Mouse (Mus musculus) limb, embryonic 12.5 days (tissue): Measurements from ENCODE around the gene Pdgfc. TPM values are rescaled to one million over a fixed set of nuclear protein-coding genes. Genes with fewer than 3 reads are reported as not detected.
A peak's percentile ranks its signal among the peaks of the same experiment; 100 is the strongest.

Source experiments
- ATAC-seq: fragments of 200-750 bp; cut with Nextera tagmentation; 2 replicates; pipeline ENCODE4 v1.8.0; 2017; ENCODE audit warnings: low read depth, moderate TSS enrichment; ENCODE audit not compliant: insufficient number of reproducible peaks, insufficient read depth, low FRiP score, low TSS enrichment
- H3K27ac ChIP-seq: fragments of 300-500 bp; sonication (generic); 2 replicates; pipeline ENCODE4 v1.5.1; 2016; ENCODE audit warnings: mild to moderate bottlenecking, moderate library complexity
- H3K27me3 ChIP-seq: fragments of 300-500 bp; sonication (generic); 2 replicates; pipeline ENCODE4 v1.6.1; 2016; ENCODE audit warnings: mild to moderate bottlenecking, moderate library complexity
- H3K36me3 ChIP-seq: fragments of 300-500 bp; sonication (generic); 2 replicates; pipeline ENCODE4 v1.6.1; 2016; ENCODE audit warnings: mild to moderate bottlenecking, moderate library complexity
- H3K4me1 ChIP-seq: fragments of 300-500 bp; sonication (generic); replicated peaks from 2 replicates; pipeline ENCODE4 v1.6.1; 2016
- H3K4me2 ChIP-seq: fragments of 300-500 bp; sonication (generic); 2 replicates; pipeline ENCODE4 v1.6.1; 2016; ENCODE audit warnings: mild to moderate bottlenecking, moderate library complexity
- H3K4me3 ChIP-seq: fragments of 300-500 bp; sonication (generic); replicated peaks from 2 replicates; pipeline ENCODE4 v1.5.1; 2016; ENCODE audit warnings: mild to moderate bottlenecking
- H3K9ac ChIP-seq: fragments of 300-500 bp; sonication (generic); replicated peaks from 2 replicates; pipeline ENCODE4 v1.6.1; 2016; ENCODE audit warnings: mild to moderate bottlenecking, moderate library complexity
- H3K9me3 ChIP-seq: fragments of 300-500 bp; sonication (generic); 2 replicates; pipeline ENCODE4 v1.6.1; 2016; ENCODE audit warnings: mild to moderate bottlenecking, moderate library complexity
- WGBS: fragments of 180-500 bp; shearing (Covaris S2); methylation state at CpG from one replicate; pipeline ENCODE4 v1.1.7; 2016; 5-methylcytosine and 5-hydroxymethylcytosine counted together
- polyA plus RNA-seq: library from polyadenylated mRNA; unstranded; fragments of >200 nt; fragmentation: Nextera tagmentation; extraction: Ambion mirVana; gene quantifications from 2 replicates; pipeline ENCODE4 v1.2.1, GENCODE M21; 2016

Pdgfc gene
- polyA plus RNA-seq, 1 experiment from 2014 or later, result 59.2 TPM

DNA sequence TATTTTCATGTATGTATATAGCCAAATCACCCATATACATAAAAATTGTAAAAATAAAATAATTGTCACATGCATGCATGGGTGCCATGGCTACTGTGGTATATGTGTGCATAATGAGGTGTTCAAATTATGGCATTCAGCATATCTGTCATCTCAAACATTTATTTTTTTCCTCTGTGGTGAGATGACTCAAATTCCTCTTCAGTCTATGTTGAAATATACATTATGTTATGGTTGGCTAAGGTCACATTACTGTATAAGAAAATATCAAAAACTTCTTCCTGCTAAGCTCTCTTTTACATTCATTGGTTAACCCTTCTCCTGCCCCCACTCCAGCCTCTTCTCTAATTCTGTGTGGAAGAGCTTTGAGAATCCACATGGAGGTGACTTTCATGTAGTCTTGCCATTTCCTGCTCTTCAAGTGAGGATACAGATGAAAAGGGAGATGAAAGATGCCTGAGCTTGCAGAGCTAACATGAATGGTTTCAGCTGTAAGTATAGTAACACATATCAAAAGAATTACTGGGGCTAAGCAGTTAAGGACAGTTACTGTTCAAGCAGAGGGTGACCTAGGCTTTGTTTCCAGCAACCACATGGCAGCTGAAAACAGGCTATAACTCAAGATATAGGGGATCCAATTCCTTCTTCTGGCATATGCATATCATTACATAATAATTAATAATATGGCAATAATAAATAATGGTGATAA lies 124.4 kb downstream of the Pdgfc start:
- Histone ChIP-seq H3K9ac (no peak overlapping the region), H3K4me2 (no peak overlapping the region), H3K27me3 (no peaks in the 10 kb centered on the region), H3K36me3 (no peaks in the 10 kb centered on the region), H3K27ac (no peak overlapping the region), H3K9me3 (no peaks in the 10 kb centered on the region), H3K4me1 (no peaks in the 10 kb centered on the region), H3K4me3 (no peak overlapping the region)
- no peak for ATAC-seq

DNA sequence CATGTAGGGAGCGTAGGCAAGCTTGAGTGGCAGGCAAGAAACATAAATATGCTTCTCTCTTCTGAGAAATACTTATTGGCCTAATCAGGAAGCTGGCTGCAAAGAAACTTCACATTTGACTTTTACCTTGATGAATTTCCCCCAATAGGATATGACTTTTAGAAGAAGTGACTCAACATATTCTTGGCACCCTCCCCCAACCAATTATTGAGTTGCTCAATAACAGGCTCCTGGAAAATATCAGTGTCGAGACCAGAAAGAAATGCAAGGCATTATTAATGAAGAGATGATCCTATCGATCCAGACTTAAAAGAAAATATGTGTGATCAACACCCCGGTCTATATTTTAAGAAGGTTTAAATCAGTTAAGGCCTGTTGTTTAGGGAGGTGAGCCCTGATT lies 125.9 kb downstream of the Pdgfc start:
- Histone ChIP-seq H3K4me3 (no peak overlapping the region), H3K27me3 (no peaks in the 10 kb centered on the region), H3K9me3 (no peaks in the 10 kb centered on the region), H3K4me1 (no peaks in the 10 kb centered on the region), H3K36me3 (no peaks in the 10 kb centered on the region), H3K27ac (no peak overlapping the region), H3K4me2 (no peak overlapping the region), H3K9ac (no peak overlapping the region)
- 95% methylated on average over 4 of the region's 4 CpGs for WGBS
- no peak for ATAC-seq

DNA sequence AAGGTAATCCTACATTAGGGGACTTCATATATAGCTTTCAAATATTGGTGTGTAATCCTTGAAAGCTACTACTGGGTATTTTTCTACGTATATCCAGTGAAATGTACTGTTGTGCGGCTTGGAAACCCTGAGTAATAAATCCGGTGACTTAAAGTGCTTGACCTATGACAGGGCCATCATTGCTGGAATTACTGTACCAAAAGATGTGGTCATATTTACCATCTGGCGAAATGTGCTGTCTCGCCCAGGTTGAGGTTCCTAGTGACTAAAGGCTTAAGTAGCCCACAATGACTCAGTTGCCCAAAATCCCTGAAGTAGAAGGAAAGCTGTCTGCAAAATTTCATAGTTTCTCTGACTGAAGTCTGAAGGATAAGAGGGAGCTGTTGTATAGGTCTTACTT lies 127.9 kb downstream of the Pdgfc start:
- H3K9ac ChIP-seq, result no peak overlapping the region
- H3K4me1 ChIP-seq, result no peaks in the 10 kb centered on the region
- WGBS, result 88% methylated on average over 5 of the region's 5 CpGs
- H3K4me3 ChIP-seq, result no peak overlapping the region
- no peaks in the 10 kb centered on the region for H3K36me3 ChIP-seq
- no peaks in the 10 kb centered on the region for H3K9me3 ChIP-seq
- ATAC-seq, result no peak
- H3K27ac ChIP-seq, result no peak overlapping the region
- no peak overlapping the region for H3K4me2 ChIP-seq
- H3K27me3 ChIP-seq, result no peaks in the 10 kb centered on the region

DNA sequence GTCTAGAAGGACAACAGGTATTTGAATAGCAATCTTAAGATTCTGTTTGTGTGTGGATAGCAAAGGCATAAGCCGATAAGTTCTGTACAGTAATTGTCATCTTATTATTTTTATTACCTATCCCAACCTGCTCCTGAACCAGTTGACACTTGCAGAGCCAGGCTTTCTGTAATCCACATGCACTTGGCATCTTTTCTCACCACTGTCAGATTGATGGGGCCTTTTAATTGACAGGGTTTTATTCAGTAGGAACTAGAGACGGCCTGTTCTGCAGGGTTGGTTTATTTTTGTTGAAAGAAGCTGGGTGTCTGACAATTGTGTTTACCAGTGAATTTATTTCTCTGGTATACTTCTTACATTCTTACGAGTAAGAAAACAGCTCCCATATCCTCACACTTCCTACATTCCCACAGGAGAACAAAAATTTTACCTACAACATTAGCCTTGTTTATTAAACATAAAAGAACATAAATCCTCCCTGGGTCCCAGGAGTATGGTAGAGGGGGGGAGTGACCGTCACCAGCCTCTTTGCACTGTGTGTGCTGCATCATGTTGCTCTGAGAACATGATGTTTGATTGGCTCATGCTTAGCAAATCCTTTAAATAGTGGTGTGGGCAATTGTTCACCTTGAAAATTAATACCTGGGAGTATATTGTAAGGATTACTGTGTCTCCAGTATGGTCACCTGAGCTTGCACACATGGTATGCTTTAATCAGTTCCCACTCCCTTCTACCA lies 134.0 kb downstream of the Pdgfc start:
- WGBS, result 49% methylated on average over 4 of the region's 4 CpGs
- Histone ChIP-seq H3K27me3 (no peaks in the 10 kb centered on the region), H3K4me1 (peaks cover 5% of the 10 kb centered on the region; the same call in 1 of the 2 replicates), H3K9me3 (no peaks in the 10 kb centered on the region), H3K27ac (no peak overlapping the region), H3K4me2 (no peak overlapping the region), H3K9ac (no peak overlapping the region), H3K36me3 (peaks cover 2% of the 10 kb centered on the region; the same call in 1 of the 2 replicates), H3K4me3 (no peak overlapping the region)
- no peak for ATAC-seq

DNA sequence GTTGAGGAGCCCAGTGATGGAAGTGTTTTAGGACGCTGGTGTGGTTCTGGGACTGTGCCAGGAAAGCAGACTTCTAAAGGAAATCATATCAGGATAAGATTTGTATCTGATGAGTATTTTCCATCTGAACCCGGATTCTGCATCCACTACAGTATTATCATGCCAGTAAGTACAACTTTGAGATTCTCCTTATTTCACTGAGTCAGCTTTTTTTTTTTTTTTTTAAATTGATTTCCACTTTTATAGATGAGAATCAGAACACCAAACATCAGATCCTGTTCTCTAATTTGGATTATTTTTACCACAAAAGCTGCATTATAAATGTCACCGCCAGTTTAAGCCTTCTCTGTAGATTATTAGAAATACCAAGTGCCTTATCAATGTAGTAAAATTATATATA lies 138.6 kb downstream of the Pdgfc start:
- 93% methylated on average over 3 of the region's 3 CpGs for whole genome bisulfite sequencing
- Histone ChIP-seq H3K9ac (no peak overlapping the region), H3K4me3 (no peak overlapping the region), H3K27me3 (no peaks in the 10 kb centered on the region), H3K9me3 (no peaks in the 10 kb centered on the region), H3K4me1 (peaks cover 5% of the 10 kb centered on the region; the same call in 1 of the 2 replicates), H3K36me3 (peaks cover 11% of the 10 kb centered on the region; the same call in 1 of the 2 replicates), H3K4me2 (no peak overlapping the region), H3K27ac (no peak overlapping the region)
- ATAC-seq, result no peak

DNA sequence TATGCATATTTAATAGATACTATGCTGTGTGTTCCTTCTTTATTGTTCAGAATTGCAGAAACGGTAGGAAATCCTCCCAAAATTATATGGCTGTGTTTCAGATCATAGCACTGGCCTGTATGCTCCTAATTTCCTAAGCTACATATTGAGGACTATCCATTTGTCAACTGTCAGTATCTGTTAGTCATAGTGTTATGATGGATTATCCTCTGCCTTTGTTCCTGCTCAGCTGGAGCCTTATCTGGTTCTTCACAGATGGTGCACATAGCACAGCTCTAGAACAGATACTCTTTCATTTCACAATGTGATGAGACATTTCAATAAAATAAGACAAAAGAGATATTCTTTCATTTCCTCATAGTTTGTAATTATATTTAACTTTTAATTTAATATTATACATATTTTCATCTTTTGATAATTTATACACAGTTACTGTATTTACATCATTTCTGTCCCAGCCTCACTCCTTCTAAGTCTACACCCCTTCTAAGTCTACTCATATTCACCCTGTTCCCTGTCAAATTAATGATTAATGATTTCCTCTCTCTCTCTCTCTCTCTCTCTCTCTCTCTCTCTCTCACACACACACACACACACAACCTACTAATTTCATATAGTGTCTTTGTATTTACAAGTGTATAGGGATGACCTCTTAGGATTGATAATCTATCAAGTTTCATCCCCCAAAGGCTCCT lies 145.2 kb downstream of the Pdgfc start:
- Histone ChIP-seq H3K4me3 (no peak overlapping the region), H3K4me2 (no peak overlapping the region), H3K27me3 (no peaks in the 10 kb centered on the region), H3K9me3 (no peaks in the 10 kb centered on the region), H3K36me3 (peaks cover 5% of the 10 kb centered on the region; the same call in 1 of the 2 replicates), H3K4me1 (no peaks in the 10 kb centered on the region), H3K27ac (no peak overlapping the region), H3K9ac (no peak overlapping the region)
- ATAC-seq, result no peak
- 89% methylated on average over 1 of the region's 1 CpGs for WGBS

DNA sequence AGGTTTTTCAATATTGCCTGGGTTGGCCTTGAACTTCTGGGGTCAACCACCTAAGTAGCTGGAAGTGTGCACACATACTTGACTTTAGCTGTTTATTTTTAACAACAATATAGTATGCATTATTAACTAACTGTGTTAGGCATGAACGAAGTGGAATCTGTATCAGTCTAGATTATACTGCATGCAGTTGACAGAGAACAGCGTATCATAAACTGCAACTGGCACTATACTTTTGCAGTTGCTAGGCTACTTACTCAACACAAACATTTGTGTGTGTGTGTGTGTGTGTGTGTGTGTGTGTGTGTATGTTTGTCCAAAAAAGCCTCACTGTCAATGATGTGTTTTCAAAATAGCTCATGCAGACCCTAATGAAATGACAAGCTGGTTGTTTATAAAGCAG lies 160.7 kb downstream of the Pdgfc start:
- H3K9me3 ChIP-seq, result no peaks in the 10 kb centered on the region
- no peaks in the 10 kb centered on the region for H3K27me3 ChIP-seq
- WGBS, result 70% methylated on average over 2 of the region's 2 CpGs
- ATAC-seq, result no peak
- no peak overlapping the region for H3K9ac ChIP-seq
- no peak overlapping the region for H3K4me2 ChIP-seq
- H3K4me1 ChIP-seq, result 0 out of 2 replicates have a peak, but pooled peaks cover 3% of the 10 kb centered on the region
- H3K27ac ChIP-seq, result no peak overlapping the region
- no peaks in the 10 kb centered on the region for H3K36me3 ChIP-seq
- no peak overlapping the region for H3K4me3 ChIP-seq

DNA sequence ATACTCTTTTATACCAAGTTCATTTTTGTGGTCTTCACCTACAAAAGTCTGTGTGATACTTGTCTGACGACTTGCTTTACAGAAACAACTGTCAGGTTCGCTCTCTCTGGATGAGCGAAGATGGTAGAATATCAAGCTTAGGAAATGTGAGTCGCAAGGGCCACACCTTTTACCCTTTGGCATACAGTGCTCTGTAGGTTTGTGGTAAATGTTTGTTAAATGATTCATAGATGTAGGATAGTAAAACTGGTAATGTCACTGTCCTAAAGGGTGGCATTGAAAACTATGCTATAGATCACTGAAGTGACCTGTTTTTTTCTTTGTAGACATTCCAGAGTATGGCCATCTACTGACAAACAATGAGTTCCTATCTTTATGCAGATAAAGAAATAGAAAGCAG lies 161.4 kb downstream of the Pdgfc start:
- 92% methylated on average over 4 of the region's 4 CpGs for WGBS
- H3K9ac ChIP-seq, result no peak overlapping the region

DNA sequence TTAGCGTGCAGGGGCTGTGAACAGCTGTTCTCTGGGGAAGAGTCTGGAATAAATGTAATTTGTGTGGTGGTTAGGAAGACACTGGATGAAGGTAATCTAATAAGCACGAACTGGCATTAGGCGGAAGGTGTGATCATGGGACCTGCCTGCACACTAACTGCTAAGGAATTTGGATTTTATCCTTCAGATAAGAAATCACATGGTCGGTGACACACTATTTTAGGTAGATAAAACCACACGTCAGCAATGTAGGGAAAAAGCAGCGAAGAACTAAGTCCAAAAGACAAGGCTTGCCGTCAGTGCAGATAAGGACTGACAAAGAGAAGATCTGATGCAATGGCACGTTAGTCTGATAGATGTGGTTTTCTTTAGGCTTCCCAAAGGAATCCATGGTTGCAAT lies 164.4 kb downstream of the Pdgfc start:
- Histone ChIP-seq H3K27me3 (no peaks in the 10 kb centered on the region), H3K9me3 (no peaks in the 10 kb centered on the region), H3K4me3 (no peak overlapping the region), H3K4me1 (peaks cover 10% of the 10 kb centered on the region; the same call in 1 of the 2 replicates), H3K36me3 (0 out of 2 replicates have a peak, but pooled peaks cover 5% of the 10 kb centered on the region), H3K27ac (no peak overlapping the region), H3K4me2 (no peak overlapping the region), H3K9ac (no peak overlapping the region)
- ATAC-seq, result no peak
- 89% methylated on average over 8 of the region's 8 CpGs for WGBS

More for the DNA sequence above, 161.4 kb downstream of the Pdgfc start:
- 0 out of 2 replicates have a peak, but pooled peaks cover 3% of the 10 kb centered on the region for H3K4me1 ChIP-seq
- H3K4me3 ChIP-seq, result no peak overlapping the region
- no peaks in the 10 kb centered on the region for H3K36me3 ChIP-seq
- H3K4me2 ChIP-seq, result no peak overlapping the region
- no peak for ATAC-seq
- H3K9me3 ChIP-seq, result no peaks in the 10 kb centered on the region
- H3K27me3 ChIP-seq, result no peaks in the 10 kb centered on the region
- H3K27ac ChIP-seq, result no peak overlapping the region

DNA sequence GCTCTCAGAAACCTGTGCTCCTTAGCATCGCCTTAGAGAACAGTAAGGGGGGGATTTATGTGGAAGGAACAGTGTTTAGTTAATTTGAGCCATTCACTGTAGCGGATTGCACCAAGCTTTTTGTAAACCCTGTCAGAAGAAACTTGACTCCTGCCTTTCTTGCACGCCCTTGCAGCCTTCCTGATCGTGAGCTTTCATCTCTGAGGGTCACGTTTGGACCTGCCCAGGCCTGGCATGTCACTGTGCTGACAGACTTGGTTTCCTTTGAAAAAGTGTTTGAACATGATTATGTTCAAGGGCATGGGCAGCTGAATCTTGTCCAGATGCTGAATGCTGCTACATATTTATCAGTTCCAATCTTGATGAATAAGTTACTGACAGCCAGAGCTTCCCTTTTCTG lies 169.0 kb downstream of the Pdgfc start:
- 11% methylated on average over 5 of the region's 5 CpGs for WGBS
- 0 out of 2 replicates have a peak overlapping the region, but pooled peaks have one; percentile 1 for H3K27ac ChIP-seq
- H3K9me3 ChIP-seq, result no peaks in the 10 kb centered on the region
- ATAC-seq, result no peak
- no peak overlapping the region for H3K4me3 ChIP-seq
- peaks cover 11% of the 10 kb centered on the region; the same call in 1 of the 2 replicates for H3K36me3 ChIP-seq
- no peaks in the 10 kb centered on the region for H3K27me3 ChIP-seq
- H3K4me1 ChIP-seq, result peaks cover 14% of the 10 kb centered on the region
- H3K4me2 ChIP-seq, result no peak overlapping the region
- no peak overlapping the region for H3K9ac ChIP-seq

DNA sequence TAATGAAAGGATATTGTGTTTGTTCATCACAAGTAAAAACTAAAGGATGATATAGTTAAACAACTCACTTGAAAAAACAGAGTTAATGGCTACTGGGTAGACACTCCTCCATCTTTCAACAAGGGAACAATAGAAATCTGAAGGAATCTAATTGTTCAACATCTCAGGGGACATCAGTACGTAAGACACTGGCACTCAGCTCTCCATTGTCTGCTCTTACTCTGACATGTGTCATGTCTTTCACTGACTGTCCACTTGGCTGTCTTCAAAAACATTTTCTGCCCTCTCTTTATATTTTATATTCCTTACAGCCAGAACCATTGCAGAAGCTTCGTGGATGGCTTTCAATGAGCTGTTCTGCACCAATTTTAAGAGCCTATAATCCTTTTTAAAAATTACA lies 172.0 kb downstream of the Pdgfc start:
- no peak for ATAC-seq
- 76% methylated on average over 2 of the region's 2 CpGs for WGBS
- Histone ChIP-seq H3K4me3 (no peak overlapping the region), H3K27ac (no peak overlapping the region), H3K4me2 (no peak overlapping the region), H3K4me1 (peaks cover 19% of the 10 kb centered on the region), H3K9me3 (no peaks in the 10 kb centered on the region), H3K27me3 (no peaks in the 10 kb centered on the region), H3K9ac (no peak overlapping the region), H3K36me3 (peaks cover 20% of the 10 kb centered on the region)
